Mouse (Mus musculus): Measurements from ENCODE around the gene Cep44. TPM values are rescaled to one million over a fixed set of nuclear protein-coding genes. Genes with fewer than 3 reads are reported as not detected.

Cep44 gene
- polyA plus RNA-seq, 1 experiment from 2014 or later = 32.6 TPM

Small RNA genes lying within 50 kb of the gene (microRNA-seq; reads per million reads assigned to microRNA genes)
- not detected for gene Gm25992

Other genes starting within 250 kb of the Cep44 start
- gene Fbxo8, start within 50 bp of the Cep44 start, polyA plus RNA-seq (2015; fragmentation: Nextera tagmentation; extraction: Ambion mirVana) = 40.0 and 44.1 TPM in 2 replicates